8 mouse cellular contexts compared by ENCODE assay signal in the genomic region with DNA sequence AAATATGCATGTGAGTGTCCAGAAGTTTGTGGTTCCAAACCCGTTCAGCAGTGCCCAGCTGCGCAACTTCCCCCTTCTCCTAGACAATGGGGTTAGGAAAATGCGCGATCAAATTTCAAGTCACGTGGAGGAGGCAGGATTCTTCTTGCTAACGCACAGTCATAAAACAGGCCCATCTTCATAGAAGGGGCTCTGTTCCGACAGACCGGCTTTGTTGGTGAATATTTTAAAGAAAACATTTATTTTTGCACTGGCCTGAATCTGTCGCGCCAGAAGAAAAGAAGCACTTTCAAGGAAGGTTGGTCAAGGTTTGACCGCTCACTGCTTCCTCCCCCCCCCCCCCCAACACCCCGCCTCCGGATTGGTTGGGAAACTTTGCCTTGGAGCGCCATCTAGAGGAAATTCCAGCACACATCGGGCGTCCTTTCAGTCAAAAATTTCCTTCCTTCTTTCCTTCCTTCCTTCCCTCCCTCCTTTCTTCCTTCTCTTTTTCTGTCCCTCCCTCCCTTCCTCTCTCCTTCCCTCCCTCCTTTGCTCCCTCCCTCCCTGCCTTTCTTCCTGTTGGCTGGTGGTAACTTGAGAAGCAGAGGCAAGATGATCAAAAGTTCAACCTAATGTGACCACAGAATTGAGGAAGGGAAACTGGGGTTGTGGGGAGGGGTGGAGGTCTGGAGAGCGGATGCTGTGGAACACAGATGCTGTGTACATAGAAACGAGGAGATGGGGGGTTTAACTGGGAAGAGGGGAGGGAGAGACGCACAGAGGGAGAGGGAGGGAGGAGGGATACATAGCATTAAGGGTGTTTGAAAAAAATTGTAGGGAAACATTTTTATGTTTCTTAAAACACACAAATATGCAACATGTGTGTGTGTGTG.
DNase-seq lines count a peak whose midpoint lies in the region; ATAC-seq and TF ChIP-seq lines count a peak whose summit lies in the region.

No protein-coding gene starts in this region.

- no peak overlapping the region for H3K27ac ChIP-seq in ES-E14 (ENCODE audit: insufficient read depth, low read depth, low read length, poor library complexity, severe bottlenecking)
- peak overlapping the region; percentile 1; the same call in 1 of the 2 replicates for H3K27ac ChIP-seq in forebrain, embryonic 13.5 days
- no peak overlapping the region for H3K27ac ChIP-seq in liver, postnatal 0 days (ENCODE audit: low read depth)
- H3K27ac ChIP-seq in neural tube, embryonic 13.5 days (replicated peaks) = peak overlapping the region; percentile 92

- TF ChIP-seq CTCF in liver, postnatal 0 days (IDR thresholded peaks at IDR 0.05; ENCODE audit: low read depth) = peak; percentile 59

- WGBS in forebrain, embryonic 13.5 days = 2% methylated on average over 15 of the region's 19 CpGs
- 2% methylated on average over 19 of the region's 19 CpGs for WGBS in large intestine, adult 2 months
- 1% methylated on average over 19 of the region's 19 CpGs for WGBS in liver, postnatal 0 days (ENCODE audit: insufficient replicate concordance)
- WGBS in neural tube, embryonic 13.5 days = 2% methylated on average over 19 of the region's 19 CpGs

- intact Hi-C loops in heart, postnatal 14 days (cut with DNase I) = loop anchor here (2.0 to 10.0 kb wide), 4 partner anchors 80 to 466 kb away; no protein-coding TSS in a partner anchor

- in situ Hi-C loops in ES-E14 (cut with MboI; ENCODE audit: low sequenced_read_pairs in 2 of 2, unreplicated experiment in 2 of 2) = loop anchor here in 1 of 2 experiments (25.0 kb wide), 1 partner anchor 458 kb away; no protein-coding TSS in a partner anchor

- peak; percentile 80 for DNase-seq in ES-E14 (ENCODE audit: low read depth, low spot score)
- peak; percentile 46 for DNase-seq in c-Kit-positive CD71-negative TER-119-negative erythroid progenitor cells, embryonic 14.5 days (ENCODE audit: low read depth)
- peak; percentile 65 to 77 for DNase-seq in heart, postnatal 14 days
- peak; percentile 35 for DNase-seq in large intestine, adult 2 months (ENCODE audit: low read depth, low spot score)
- DNase-seq in liver, postnatal 0 days = peak; percentile 71
- peak; percentile 5 for DNase-seq in thymus, postnatal 36 days

- H3K4me1 ChIP-seq in ES-E14 (ENCODE audit: control insufficient read depth in 2 of 2, insufficient read depth in 2 of 2, low read length in 2 of 2, poor library complexity in 1 of 2) = no peaks in the 10 kb centered on the region; a peak in 1 of 4 replicates
- peaks cover 3% of the 10 kb centered on the region; the same call in 1 of the 2 replicates for H3K4me1 ChIP-seq in forebrain, embryonic 13.5 days
- no peaks in the 10 kb centered on the region for H3K4me1 ChIP-seq in liver, postnatal 0 days (ENCODE audit: insufficient read depth)
- peaks cover 30% of the 10 kb centered on the region for H3K4me1 ChIP-seq in neural tube, embryonic 13.5 days (replicated peaks)

- ATAC-seq in forebrain, embryonic 13.5 days = peak; percentile 97
- peak; percentile 75 for ATAC-seq in liver, postnatal 0 days
- peak; percentile 91 for ATAC-seq in neural tube, embryonic 13.5 days (ENCODE audit: low read depth)

- TF ChIP-seq EP300 in liver, postnatal 0 days (IDR thresholded peaks at IDR 0.05; ENCODE audit: low read depth) = no peak

- peak overlapping the region; percentile 70 to 80 for H3K4me3 ChIP-seq in ES-E14 (ENCODE audit: insufficient read depth in 1 of 2, low read depth in 1 of 2, low read length in 2 of 2, poor library complexity in 1 of 2, severe bottlenecking in 1 of 2)
- H3K4me3 ChIP-seq in forebrain, embryonic 13.5 days = peak overlapping the region; percentile 37
- peak overlapping the region; percentile 25; the same call in 1 of the 2 replicates for H3K4me3 ChIP-seq in liver, postnatal 0 days (ENCODE audit: low read depth, low read length)
- peak overlapping the region; percentile 26 for H3K4me3 ChIP-seq in neural tube, embryonic 13.5 days

- no peaks in the 10 kb centered on the region for H3K36me3 ChIP-seq in ES-E14 (ENCODE audit: control insufficient read depth, insufficient read depth, low read length, poor library complexity, severe bottlenecking)
- H3K36me3 ChIP-seq in forebrain, embryonic 13.5 days (ENCODE audit: poor library complexity, severe bottlenecking) = no peaks in the 10 kb centered on the region
- H3K36me3 ChIP-seq in liver, postnatal 0 days (replicated peaks; ENCODE audit: insufficient read depth, low read length) = no peaks in the 10 kb centered on the region
- H3K36me3 ChIP-seq in neural tube, embryonic 13.5 days = no peaks in the 10 kb centered on the region

- H3K4me2 ChIP-seq in forebrain, embryonic 13.5 days = peak overlapping the region; percentile 53
- H3K4me2 ChIP-seq in liver, postnatal 0 days (ENCODE audit: low read depth, low read length) = peak overlapping the region; percentile 67
- H3K4me2 ChIP-seq in neural tube, embryonic 13.5 days = peak overlapping the region; percentile 51

- no peaks in the 10 kb centered on the region for H3K27me3 ChIP-seq in forebrain, embryonic 13.5 days
- no peaks in the 10 kb centered on the region for H3K27me3 ChIP-seq in liver, postnatal 0 days (ENCODE audit: insufficient read depth, low read length)
- no peaks in the 10 kb centered on the region for H3K27me3 ChIP-seq in neural tube, embryonic 13.5 days

- peak overlapping the region; percentile 63 for H3K9ac ChIP-seq in ES-E14 (ENCODE audit: insufficient read depth, low read depth, low read length, poor library complexity, severe bottlenecking)
- peak overlapping the region; percentile 59 for H3K9ac ChIP-seq in forebrain, embryonic 13.5 days
- H3K9ac ChIP-seq in liver, postnatal 0 days (replicated peaks) = no peak overlapping the region
- peak overlapping the region; percentile 63 for H3K9ac ChIP-seq in neural tube, embryonic 13.5 days

- no peaks in the 10 kb centered on the region for H3K9me3 ChIP-seq in ES-E14 (ENCODE audit: control insufficient read depth, insufficient read depth, low read depth, low read length)
- no peaks in the 10 kb centered on the region for H3K9me3 ChIP-seq in forebrain, embryonic 13.5 days (replicated peaks)
- H3K9me3 ChIP-seq in liver, postnatal 0 days (ENCODE audit: low read length) = no peaks in the 10 kb centered on the region
- no peaks in the 10 kb centered on the region for H3K9me3 ChIP-seq in neural tube, embryonic 13.5 days

TF ChIP-seq in ES-E14, 5 proteins besides CTCF, POLR2A, EP300 and RAD21:
- TF ChIP-seq HCFC1 (IDR thresholded peaks at IDR 0.05; ENCODE audit: borderline replicate concordance, insufficient read depth, low read length) = no peak
- TF ChIP-seq ZC3H11A (IDR thresholded peaks at IDR 0.05; ENCODE audit: borderline replicate concordance, low read depth, low read length) = no peak
- no peak for TF ChIP-seq ZNF384 (IDR thresholded peaks at IDR 0.05; ENCODE audit: low read depth, low read length)
TF ChIP-seq in ES-E14: peak in this region for 0.

Comparison
In these comparisons a context has a peak if more than half of its experiments do, and no peak if none do; other contexts are left out.
1. DNase-seq: peak in every context shown above with its lines; median percentile 80 in ES-E14; 71 in heart, postnatal 14 days; 71 in liver, postnatal 0 days; 46 in c-Kit-positive CD71-negative TER-119-negative erythroid progenitor cells, embryonic 14.5 days; 35 in large intestine, adult 2 months; 5 in thymus, postnatal 36 days.
2. H3K27ac ChIP-seq: peak in forebrain, embryonic 13.5 days (single experiment) and neural tube, embryonic 13.5 days (single experiment); none in ES-E14 (single experiment) and liver, postnatal 0 days (single experiment).
3. H3K4me3 ChIP-seq: peak in every context shown above with its lines; median percentile 75 in ES-E14; 37 in forebrain, embryonic 13.5 days; 26 in neural tube, embryonic 13.5 days; 25 in liver, postnatal 0 days.
4. Peak in every context shown above with its lines, with median percentiles within 50 percentile points of each other: ATAC-seq and H3K4me2 ChIP-seq.